Mouse (Mus musculus) ES-E14 (cell line): ENCODE results near the gene Kpna1. TPM values are rescaled to one million over a fixed set of nuclear protein-coding genes. Genes with fewer than 3 reads are reported as not detected.
"Not testable (repeated sequence)": the region's sequence is repeated elsewhere in the genome, so short reads cannot be mapped to it uniquely, and the experiment has no call there.

Experiments used
- DNase-seq: peaks from one replicate; pipeline ENCODE4 v3.0.0-alpha.2; 2013; ENCODE audit warnings: low read depth, low spot score
- H3K27ac ChIP-seq: 2 replicates; pipeline ENCODE4 v1.5.1; 2012; ENCODE audit warnings: low read depth, mild to moderate bottlenecking, low read length, moderate library complexity, mixed read lengths; ENCODE audit not compliant: poor library complexity, insufficient read depth, severe bottlenecking
- H3K36me3 ChIP-seq: 2 replicates; pipeline ENCODE4 v1.6.1; 2012; ENCODE audit warnings: mild to moderate bottlenecking, low read length, moderate library complexity, mixed read lengths; ENCODE audit not compliant: control insufficient read depth, poor library complexity, insufficient read depth, severe bottlenecking
- H3K4me1 ChIP-seq, 2 experiments: fragments of 150-350 bp in 1 of 2; sonication (generic) in 1 of 2; 2 replicates each; pipeline ENCODE4 v1.6.1; 2012; ENCODE audit warnings: low read length in 2 of 2, mild to moderate bottlenecking in 1 of 2, mixed read lengths in 1 of 2; ENCODE audit not compliant: control insufficient read depth in 2 of 2, insufficient read depth in 2 of 2, poor library complexity in 1 of 2
- H3K4me3 ChIP-seq, 2 experiments: fragments of 150-350 bp in 1 of 2; sonication (generic) in 1 of 2; 2 replicates each; pipeline ENCODE4 v1.5.1; 2012; ENCODE audit warnings: low read length in 2 of 2, low read depth in 1 of 2, mild to moderate bottlenecking in 1 of 2, mixed read lengths in 1 of 2; ENCODE audit not compliant: insufficient read depth in 1 of 2, poor library complexity in 1 of 2, severe bottlenecking in 1 of 2
- H3K9ac ChIP-seq: 2 replicates; pipeline ENCODE4 v1.6.1; 2012; ENCODE audit warnings: low read depth, mild to moderate bottlenecking, low read length, mixed read lengths; ENCODE audit not compliant: poor library complexity, insufficient read depth, severe bottlenecking
- H3K9me3 ChIP-seq: fragments of 150-350 bp; sonication (generic); 2 replicates; pipeline ENCODE4 v1.6.1; 2012; ENCODE audit warnings: low read depth, mild to moderate bottlenecking, low read length; ENCODE audit not compliant: control insufficient read depth, insufficient read depth
- CHD2 ChIP-seq: IDR thresholded peaks from 2 replicates; pipeline ENCODE4 v1.6.1; 2014; ENCODE audit warnings: mild to moderate bottlenecking, low read depth, low read length, inconsistent platforms
- HCFC1 ChIP-seq: IDR thresholded peaks from 2 replicates; pipeline ENCODE4 v1.6.1; 2012; ENCODE audit warnings: low read length, inconsistent platforms, borderline replicate concordance; ENCODE audit not compliant: insufficient read depth
- MAFK ChIP-seq: IDR thresholded peaks from 2 replicates; pipeline ENCODE4 v1.6.1; 2014; ENCODE audit warnings: mild to moderate bottlenecking, low read depth, low read length, inconsistent platforms; ENCODE audit not compliant: insufficient read depth
- ZC3H11A ChIP-seq: IDR thresholded peaks from 2 replicates; pipeline ENCODE4 v1.6.1; 2012; ENCODE audit warnings: low read depth, mild to moderate bottlenecking, inconsistent platforms, low read length, borderline replicate concordance
- ZNF384 ChIP-seq: IDR thresholded peaks from 2 replicates; pipeline ENCODE4 v1.6.1; 2012; ENCODE audit warnings: low read depth, low read length, inconsistent platforms
- in situ Hi-C, 2 experiments: fragments of 600-800 bp; cut with MboI; formaldehyde crosslinking; loops; one replicate each; pipeline ENCODE4 v1.15.1; 2025; ENCODE audit warnings: low sequenced_read_pairs in 2 of 2, inconsistent platforms in 1 of 2; ENCODE audit not compliant: unreplicated experiment in 2 of 2
- total RNA-seq: library from RNA; depleted of rRNA; stranded (reverse); fragments of 300-350 nt; gene quantifications from 2 replicates; pipeline ENCODE4 v1.2.3, GENCODE M21; 2012; rRNA removed

Gene Kpna1
- 34.4 and 43.0 TPM in 2 replicates for total RNA-seq

- H3K4me3 ChIP-seq, H3K9ac ChIP-seq, H3K36me3 ChIP-seq, in situ Hi-C loops, H3K9me3 ChIP-seq, H3K27ac ChIP-seq, DNase-seq, H3K4me1 ChIP-seq: not testable (repeated sequence)
Measured at GRCm38 (mm10) chr16:35978450-35978849, at the start of gene Kpna1. Kpna1 (plus strand) TSS chr16:35978750.

- in situ Hi-C loops, result no loop called here
- DNase-seq, result no peak
Measured at GRCm38 (mm10) chr16:35932179-35933055, 46.1 kb upstream of the Kpna1 start.

GRCm38 (mm10) chr16:35933181-35933580, 45.4 kb upstream of the Kpna1 start:
- H3K9ac ChIP-seq, result no peak overlapping the region
- no peak overlapping the region for H3K27ac ChIP-seq
- H3K9me3 ChIP-seq, result no peaks in the 10 kb centered on the region
- no peaks in the 10 kb centered on the region for H3K36me3 ChIP-seq
- H3K4me3 ChIP-seq, result no peak overlapping the region
- TF ChIP-seq CHD2 (no peak), MAFK (no peak), ZC3H11A (no peak), HCFC1 (no peak), ZNF384 (no peak)
- in situ Hi-C loops, result no loop called here
- DNase-seq, result no peak
- H3K4me1 ChIP-seq, result no peaks in the 10 kb centered on the region

More at GRCm38 (mm10) chr16:35932179-35933055, 46.1 kb upstream of the Kpna1 start:
- Histone ChIP-seq H3K4me3 (no peak overlapping the region), H3K9me3 (no peaks in the 10 kb centered on the region), H3K9ac (no peak overlapping the region), H3K27ac (no peak overlapping the region), H3K4me1 (no peaks in the 10 kb centered on the region), H3K36me3 (no peaks in the 10 kb centered on the region)
- no peak for TF ChIP-seq ZNF384
- TF ChIP-seq CHD2, result no peak
- TF ChIP-seq HCFC1, result no peak
- no peak for TF ChIP-seq ZC3H11A

GRCm38 (mm10) chr16:35938211-35939151, 40.1 kb upstream of the Kpna1 start, which contains the start of the genes Parp9 and Dtx3l:
Parp9 (plus strand) TSS chr16:35938470.
Dtx3l (minus strand) TSS chr16:35939151.
- in situ Hi-C loops, result no loop called here
- no peak for TF ChIP-seq HCFC1
- no peak for TF ChIP-seq ZC3H11A
- TF ChIP-seq ZNF384, result no peak
- TF ChIP-seq MAFK, result no peak
- TF ChIP-seq CHD2, result no peak
- Histone ChIP-seq H3K9ac (peak within 1 kb of the TSS; percentile 80), H3K27ac (no peak within 1 kb of the TSS), H3K4me1 (peaks cover 0 to 2% of the 10 kb centered on the region in 2 experiments; a peak in 1 of 4 replicates), H3K9me3 (no peaks in the 10 kb centered on the region), H3K36me3 (no peaks in the 10 kb centered on the region), H3K4me3 (peak within 1 kb of the TSS; percentile 70 to 76)
- peak; percentile 24 for DNase-seq
